Mouse (Mus musculus): ENCODE data around the gene Slx4.
"Not testable (repeated sequence)": the region's sequence is repeated elsewhere in the genome, so short reads cannot be mapped to it uniquely, and the experiment has no call there.

Slx4 gene

DNA sequence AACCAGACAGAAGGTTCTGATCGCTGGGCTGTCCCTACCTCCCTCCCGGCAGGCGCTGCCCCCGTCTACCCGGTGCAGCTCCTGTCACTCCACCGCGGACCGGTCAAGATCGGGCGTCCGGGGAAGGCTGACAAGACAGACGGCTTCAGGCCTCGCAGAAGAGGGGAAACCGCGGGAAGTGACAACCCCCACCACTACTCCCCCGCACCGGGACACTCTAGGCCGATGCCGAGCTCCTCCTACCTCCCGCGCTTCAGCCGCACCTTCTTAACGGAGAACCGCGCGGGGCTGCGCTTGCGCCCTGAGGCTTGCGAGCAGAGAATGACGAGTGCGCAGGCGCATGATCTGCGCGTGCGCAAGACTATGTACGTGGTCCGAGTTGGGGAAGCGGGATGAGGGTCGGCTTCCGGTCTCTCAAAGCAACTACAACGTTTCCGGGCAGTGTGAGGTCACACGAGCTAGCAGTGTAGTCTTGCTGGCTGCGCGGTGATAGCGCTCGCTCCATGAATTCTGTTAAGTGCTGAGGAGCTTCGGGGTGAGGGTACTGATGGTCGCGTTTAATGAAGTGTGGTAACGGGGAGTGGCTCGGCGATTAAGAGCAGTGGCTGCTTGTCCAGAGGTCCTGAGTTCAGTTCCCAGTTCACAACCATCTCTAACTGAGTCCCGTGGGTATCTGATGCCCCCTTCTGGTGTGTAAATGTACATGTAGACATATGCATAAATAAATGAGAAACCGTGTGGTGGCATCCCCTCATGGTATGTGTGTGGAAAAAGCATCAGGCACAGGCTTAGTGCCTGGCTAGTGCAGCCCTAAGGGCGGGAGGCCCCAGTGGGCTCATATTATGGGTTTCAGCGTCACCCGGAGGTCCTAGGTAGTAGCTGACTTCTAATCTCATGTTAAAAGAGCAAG lies at the start of gene Slx4:
Gene Slx4 (minus strand): TSS at position 282 of the 910 bp plus-strand sequence.
- peak; percentile 94 for DNase-seq (ENCODE audit: low spot score)

DNA sequence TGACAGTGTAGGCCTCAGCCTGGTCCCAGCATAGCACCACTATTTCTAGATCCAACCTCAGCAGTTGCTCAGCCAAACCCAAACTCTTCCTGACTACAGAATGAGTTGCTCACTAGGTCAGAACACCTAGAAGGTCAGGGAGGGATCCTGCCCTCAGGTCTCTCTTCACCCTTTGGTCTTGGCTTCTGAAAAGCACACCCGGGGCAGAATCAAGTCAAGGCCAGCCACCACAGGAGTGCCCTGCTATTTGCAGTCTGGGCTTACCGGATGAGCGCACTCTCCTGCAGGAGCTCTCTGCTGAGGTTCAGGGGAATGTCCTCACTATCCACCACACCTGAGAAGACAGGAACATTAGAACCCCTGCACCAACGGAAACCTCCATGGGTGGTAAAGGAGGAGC lies 49.0 kb upstream of the Slx4 start:
- DNase-seq (ENCODE audit: low spot score) = no peak

DNA sequence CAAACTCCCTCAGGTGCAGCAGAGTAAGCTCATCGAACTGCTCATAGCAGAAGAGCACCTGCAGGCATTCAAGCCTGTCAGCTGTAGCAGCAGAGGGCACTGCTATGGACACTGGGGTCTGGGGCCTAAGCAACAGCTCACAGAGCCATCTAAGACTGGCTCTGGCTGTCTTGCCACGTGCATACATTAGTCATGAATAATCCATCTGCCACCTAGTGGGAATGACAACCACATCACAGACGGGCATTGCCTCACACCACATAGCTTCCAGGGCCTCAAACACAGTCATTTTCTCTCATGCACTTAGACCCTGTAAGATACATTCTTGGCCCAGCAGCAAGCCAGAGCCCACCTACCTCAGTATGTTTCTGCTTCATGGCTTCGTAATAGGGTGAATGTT lies 42.0 kb upstream of the Slx4 start:
- no peak for DNase-seq (ENCODE audit: low spot score)

DNA sequence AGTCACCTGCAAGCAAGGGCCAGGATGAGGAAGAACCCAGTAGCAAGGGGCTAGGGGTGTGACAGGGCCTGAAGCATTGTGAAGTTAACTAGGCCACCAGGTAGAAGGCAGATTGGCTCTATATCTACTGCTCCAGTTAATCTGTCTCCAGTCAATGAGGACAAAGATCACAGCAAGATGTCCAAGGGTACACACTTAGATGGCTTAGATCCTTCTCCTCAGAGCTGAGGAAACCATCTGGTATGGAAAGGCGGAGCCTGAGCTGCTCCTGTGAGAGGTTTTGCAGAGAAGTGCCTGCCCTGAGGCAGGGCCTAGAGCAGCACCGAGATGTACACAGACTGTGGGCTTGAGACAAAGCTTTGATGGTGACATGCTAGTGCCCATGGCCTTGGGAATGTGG lies 40.5 kb upstream of the Slx4 start:
- DNase-seq (ENCODE audit: low spot score) = no peak

DNA sequence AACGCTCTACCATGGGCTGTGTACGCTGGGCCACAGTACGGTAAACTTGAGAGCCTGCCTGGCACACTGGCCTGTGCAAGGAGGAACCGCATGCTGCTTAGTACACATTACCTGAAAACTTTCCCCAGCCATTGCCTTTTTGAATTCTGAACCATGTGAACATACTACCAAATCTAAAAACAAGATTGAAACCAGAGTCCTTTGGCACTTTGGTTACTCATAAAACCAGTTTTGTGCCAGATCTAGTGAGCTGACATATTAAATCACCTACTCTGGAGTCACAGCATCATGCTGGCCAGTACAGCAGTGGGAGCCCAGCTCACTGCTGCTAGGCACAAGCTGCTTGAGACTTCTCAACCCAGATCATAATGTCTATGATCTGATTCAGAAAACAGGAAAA lies 38.1 kb upstream of the Slx4 start:
- no peak for DNase-seq (ENCODE audit: low spot score)

DNA sequence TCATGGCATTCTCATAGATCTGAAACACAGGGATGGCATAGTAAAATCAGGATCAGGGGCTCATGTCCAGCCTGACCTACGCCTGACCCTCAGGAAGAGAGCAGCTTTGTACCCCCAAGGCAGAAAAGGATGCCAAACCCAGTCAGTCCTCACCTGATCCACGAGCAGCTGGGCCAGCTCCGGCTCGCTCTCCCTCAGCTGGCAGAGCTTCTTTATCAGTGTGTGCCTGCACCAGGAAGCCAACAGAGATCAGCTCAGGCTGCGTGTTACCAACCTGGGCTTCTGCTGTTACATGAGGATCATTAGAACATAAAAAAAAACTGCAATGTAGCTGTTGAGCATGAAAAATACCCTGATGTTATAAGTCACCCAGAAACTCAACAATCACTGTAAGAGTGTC lies 36.6 kb upstream of the Slx4 start:
- DNase-seq (ENCODE audit: low spot score) = no peak

DNA sequence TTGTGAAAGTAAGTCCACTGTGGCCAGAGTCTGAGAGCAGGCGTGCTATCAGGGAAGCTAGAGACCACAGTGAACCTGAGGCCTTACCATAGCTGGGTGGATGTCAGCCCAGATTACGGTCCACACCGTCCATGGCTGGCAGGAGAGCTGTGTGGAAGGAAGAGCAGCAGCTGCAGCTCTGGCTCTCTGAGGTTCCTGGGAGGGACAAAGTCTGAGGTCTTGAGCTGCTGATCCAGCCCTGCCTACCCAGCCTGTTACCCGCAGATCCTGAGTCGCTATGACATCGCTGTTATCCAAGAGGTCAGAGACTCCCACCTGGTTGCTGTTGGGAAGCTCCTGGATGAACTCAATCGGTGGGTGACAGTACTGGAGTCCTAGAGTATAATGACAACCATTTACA lies 34.1 kb upstream of the Slx4 start:
- no peak for DNase-seq (ENCODE audit: low spot score)

DNA sequence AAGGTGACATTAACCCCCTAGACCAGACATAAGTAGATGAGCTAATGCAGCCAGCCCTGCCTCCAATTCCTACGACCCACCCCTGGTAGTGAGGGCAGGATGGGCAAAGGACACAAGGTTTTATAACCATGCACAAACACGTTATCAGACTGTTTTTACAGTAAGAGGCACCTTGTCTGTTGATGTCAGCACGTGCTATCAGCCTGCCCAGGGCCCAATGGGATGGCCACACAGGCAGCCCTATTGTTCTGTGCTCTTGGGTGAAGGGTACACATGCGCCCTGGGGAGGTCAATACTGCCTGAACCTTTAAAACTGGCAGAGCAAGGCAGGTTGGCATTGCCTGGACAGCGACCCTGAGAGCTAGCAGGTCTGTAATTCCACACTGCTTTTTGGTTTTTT lies 33.2 kb upstream of the Slx4 start, which contains the start of gene Dnase1:
Gene Dnase1 (plus strand): TSS at position 136 of the 400 bp plus-strand sequence.
- no peak for DNase-seq (ENCODE audit: low spot score)

DNA sequence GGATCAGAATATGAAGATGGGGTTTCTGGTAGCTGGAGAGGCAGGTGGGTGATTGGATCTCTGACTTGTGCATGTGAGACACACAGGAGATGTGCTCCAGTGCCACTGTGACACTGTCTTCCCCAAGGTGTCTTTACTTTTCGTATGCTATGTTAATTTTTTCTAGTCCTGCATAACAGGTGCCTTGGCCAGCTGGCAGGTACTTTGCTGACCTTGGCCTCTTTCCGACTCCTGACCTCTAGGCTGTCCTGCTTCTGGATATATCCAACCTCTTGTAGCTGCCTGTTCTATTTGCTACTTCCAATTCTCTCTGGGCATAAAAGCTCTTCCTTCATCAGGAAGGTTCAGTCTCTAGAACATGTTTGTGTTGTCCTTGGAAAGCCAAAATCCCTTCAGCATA lies 32.0 kb upstream of the Slx4 start:
- no peak for DNase-seq (ENCODE audit: low spot score)

DNA sequence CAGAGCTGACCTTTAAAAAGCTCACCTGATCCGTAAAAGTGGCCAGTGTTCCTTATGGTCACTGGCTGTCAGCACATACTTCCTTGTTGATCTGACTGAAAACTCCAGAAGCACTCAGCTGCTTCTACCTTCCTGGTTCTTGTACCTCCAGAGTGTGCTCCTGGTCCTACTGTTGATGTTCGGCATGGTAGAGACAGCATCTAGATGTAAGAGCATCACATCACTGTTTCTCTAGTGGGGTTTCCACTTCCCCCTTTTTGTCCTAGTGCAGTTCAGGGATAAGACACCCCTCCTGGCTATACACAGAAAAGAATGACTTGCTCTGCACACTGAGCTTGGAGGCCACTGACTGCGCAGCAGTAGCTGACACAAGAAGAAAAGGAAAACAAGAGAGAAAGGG lies 30.9 kb upstream of the Slx4 start:
- DNase-seq (ENCODE audit: low spot score) = no peak

DNA sequence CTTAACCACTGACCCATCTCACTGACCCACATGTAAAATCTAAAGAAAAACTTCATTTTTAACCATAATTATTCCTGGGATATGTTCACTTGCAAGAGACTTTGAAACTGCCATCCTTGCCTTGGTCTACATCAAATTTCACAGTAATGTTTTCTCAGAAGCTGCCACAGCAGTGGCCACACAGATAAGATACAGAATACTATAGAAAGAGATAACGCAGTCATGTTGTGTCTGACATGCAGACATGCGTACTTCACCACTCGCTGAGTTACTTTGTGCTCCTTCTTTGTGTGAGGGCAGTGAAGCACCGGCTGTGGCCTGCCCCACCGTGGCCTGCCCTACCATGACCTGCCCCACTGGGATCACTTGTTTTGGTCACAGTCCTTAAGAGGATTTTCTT lies 30.4 kb upstream of the Slx4 start:
- no peak for DNase-seq (ENCODE audit: low spot score)

DNA sequence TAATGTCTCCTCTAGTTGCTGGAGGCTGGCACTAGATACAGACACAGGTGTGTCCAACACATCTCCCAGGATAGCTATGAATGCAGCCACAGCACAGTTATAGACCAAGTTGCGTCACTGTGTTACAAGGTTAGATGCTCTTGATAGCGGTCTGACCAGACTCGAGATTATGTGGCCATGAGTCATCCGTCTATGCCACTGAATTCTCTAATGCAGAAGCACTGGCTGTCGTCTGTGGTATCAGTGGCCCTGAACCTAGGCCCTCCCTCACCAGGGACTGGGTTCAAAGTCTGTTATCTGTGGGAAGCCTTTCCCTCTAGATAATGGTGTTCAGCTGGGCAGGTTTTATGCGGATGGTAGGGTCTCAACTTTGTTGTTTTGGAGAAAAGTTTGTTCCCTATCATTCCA lies 28.8 kb upstream of the Slx4 start:
- peak; percentile 22 for DNase-seq (ENCODE audit: low spot score)

DNA sequence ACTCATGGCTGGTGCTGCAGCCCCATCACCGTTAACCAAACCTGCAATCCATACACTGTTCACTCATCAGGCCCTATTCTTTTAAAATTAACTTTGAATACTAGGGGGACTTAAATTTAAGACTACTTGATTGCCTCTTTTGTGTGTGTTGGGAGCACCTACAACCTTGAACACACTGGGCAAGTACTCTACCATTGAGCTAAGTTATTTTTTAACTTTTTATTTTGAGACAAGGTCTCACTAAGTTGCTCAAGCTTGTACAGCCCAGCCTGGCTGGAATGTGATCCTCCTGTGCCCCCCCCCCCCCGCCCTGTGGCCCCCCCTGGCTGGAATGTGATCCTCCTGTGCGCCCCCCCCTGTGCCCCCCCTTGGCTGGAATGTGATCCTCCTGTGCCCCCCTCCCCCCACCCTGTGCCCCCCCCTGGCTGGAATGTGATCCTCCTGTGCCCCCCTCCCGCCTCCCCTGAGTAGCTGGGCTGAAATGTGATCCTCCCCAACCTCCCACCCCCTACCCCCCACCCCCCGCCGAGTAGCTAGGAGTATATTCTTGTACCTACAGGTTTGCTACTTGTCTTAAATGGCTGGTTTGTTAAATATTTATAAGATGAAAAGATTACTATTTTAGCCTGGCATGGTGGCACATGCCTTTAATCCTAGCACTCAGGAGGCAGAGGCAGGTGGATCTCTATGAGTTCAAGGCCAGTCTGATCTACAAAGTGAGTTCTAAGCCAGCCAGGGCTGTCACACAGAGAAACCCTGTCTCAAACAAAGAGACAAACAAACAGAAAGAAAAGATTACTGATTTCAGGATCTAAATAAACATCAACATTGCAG lies 28.1 kb upstream of the Slx4 start:
- no peak for DNase-seq (ENCODE audit: low spot score)

DNA sequence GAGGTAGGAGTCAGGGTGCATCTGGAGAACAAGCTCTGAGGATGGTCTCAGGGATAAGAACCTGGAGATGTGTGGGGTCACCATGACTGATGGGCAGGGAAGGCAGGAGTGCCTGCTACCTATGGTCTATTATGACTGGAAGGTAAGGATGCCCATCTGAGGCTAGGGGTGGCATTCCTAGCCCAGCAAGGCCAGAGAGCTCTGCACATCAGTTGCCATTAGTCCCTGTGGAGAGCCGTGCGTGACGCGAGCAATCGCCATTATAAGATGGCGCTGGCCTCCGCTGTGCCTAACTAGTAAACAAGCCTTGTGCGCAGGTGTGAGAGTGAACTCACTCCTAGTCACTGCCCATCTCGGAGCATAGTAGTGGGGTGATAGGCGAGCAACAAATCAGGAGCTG lies 26.9 kb upstream of the Slx4 start:
- no peak for DNase-seq (ENCODE audit: low spot score)

DNA sequence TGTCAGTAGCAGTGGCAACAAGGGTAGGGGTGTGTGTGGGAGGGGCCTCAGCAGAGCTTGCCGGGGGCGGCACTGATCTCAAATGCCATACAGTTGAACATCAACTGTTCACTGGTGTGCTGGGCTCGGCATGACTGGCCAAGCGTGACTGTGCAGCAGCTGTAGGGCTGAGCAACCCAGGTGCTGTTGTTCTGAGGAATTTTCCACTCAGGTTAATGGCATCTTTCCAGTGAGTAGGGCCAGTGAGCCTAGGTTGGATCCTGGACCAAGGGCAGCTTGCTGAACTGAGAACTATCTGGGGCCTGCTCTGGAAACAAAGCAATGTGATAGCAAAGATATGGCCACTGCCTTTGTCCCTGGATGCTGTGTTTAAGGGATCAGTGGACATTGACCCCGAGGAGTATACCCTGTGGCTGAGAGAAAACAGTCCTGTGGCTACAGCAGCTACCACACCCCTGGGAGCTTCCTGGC lies 25.8 kb upstream of the Slx4 start:
- DNase-seq (ENCODE audit: low spot score) = peak; percentile 8

DNA sequence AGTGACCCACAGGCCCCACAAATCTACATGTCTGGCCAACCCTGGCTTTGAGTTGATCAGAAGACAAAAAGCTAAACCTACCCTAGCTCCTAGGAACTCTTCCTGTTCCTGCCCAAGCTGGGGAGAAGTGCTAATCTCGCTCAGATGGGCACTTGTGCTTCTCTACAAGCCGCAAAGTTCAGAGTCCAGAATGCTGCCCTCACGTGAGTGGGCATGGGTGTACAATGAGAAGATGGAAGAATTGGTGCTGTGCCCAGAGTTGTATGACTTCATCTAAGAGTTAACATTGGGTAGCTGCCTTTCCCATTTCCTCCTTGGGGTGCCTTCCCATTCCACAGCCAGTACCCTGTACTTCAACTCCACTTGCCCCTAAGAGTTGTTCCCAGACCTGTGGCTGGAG lies 23.6 kb upstream of the Slx4 start:
- DNase-seq (ENCODE audit: low spot score) = no peak

DNA sequence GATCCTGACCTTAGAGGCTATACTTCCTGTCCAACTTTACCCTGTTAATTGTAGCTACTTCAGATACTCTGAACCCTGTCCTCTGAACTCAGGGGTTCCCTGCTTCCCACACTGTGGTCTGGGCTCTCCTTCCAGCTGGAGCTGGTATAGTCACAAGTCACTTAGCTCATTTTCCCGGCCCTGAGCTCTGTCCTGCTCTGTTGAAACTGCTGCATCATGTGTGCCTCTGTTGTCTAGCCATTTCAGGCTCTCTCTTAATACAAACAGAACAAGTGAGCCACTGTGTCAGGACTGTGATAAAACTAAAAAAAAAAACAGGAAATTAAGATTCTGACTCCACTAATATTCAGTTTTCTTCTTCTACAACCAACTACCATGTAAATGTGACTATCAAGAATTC lies 23.1 kb upstream of the Slx4 start:
- no peak for DNase-seq (ENCODE audit: low spot score)

DNA sequence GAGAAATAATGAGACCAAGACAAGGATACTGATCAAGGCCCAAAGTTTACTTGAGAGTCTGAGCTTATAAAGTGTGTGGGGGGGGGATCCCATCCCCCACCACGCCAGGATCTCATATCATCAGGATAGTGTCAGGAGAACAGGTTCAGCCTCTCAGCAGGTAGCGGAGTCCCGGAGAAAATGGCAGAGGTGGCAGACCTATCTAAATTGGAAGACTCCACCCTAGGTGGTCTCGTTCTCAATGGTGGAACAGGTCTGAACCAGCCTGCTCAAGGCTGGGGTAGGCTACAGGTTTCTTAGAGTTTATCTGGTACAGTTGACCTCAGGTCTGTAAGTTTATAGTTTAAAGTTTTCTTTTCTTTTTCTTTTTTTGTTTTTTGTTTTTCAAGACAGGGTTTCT lies 19.1 kb upstream of the Slx4 start:
- no peak for DNase-seq (ENCODE audit: low spot score)

DNA sequence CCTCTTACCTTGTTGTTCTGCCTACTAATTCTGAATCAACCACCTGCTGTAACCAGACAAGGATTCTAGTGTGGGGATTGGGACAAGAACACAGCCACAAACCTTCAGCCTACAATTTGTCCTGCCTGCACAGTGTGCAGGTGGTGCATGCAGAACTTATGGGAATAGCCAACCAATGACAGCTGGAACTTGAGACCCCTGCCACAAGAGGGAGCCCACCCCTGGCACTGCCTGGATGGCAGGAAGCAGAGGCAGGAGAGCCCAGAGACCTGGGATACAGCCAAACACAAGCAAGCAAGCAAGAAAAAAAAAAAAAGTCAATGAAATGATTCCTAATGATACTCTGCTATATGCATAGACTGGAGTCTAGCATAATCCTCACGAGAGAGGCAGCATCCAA lies 17.7 kb upstream of the Slx4 start:
- no peak for DNase-seq (ENCODE audit: low spot score)

DNA sequence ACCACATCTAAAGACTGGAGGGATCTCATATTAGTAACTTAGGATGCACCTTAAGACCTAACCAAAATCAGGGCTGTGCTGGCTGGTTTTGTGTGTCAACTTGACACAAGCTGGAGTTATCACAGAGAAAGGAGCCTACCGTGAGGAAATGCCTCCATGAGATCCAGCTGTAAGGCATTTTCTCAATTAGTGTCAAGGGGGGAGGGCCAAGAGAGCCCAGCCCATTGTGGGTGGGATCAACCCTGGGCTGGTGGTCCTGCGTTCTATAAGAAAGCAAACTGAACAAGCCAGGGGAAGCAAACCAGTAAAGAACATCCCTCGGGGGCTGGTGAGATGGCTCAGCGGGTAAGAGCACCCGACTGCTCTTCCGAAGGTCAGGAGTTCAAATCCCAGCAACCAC lies 13.9 kb upstream of the Slx4 start:
- not testable (repeated sequence) for DNase-seq (ENCODE audit: low spot score)

DNA sequence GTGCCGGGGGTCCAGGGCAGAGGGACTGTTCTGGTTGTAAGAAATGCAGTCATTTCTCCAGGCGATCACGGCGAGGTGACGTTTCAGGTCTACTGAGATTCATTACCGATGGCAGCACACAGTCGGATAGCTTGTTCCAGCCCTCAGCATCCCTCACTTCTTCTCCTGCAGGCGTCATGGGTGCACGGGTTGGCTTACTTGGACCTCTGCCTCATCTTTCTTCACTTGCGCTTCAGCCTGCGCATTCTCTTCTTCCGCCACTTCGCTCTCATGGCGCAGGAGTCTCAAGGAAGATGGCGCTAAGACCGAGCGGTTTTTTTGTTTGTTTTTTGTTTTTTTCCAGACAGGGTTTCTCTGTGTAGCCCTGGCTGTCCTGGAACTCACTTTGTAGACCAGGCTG lies 13.2 kb upstream of the Slx4 start:
- DNase-seq (ENCODE audit: low spot score) = not testable (repeated sequence)

DNA sequence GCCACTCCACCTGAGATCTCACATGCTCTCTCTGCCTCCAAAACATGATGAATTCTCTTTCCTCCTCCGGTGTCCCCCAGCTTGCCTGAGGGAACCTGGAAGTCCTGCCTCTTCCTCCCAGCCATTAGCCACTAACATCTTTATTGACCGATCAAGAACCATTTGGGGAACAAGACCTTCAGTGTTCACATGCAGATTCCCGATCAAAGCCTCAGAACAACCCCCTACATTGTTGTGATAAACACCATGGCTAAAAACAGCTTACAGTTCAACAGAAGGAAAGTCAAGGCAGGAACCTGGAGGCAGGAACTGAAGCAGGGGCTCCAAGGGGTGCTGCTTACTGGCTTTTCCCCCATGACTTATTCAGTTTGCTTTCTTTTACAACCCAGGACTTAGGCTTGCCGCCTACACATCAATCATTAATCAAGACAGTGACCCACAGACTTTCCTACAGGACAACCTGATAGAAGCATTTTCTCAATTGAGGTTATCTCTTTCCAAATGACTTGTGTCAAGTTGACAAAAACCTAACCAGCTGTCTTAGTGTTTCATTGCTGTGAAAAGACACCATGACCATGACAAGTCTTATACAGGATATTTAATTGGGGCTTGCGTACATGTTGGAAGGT lies 10.6 kb upstream of the Slx4 start:
- DNase-seq (ENCODE audit: low spot score) = no peak
